Mouse (Mus musculus) embryo, embryonic 10 days (tissue): ENCODE measurements at regions not wholly inside any gene's neighbourhood (a gene's known extent, or its start where the extent isn't known, plus 50 kb on each side); places are given as distances from the start of the nearest gene placed in this dataset.

ENCODE experiments used
- DNase-seq: peaks from one replicate; pipeline ENCODE4 v3.0.0-alpha.2; 2015; ENCODE audit warnings: low spot score

DNA sequence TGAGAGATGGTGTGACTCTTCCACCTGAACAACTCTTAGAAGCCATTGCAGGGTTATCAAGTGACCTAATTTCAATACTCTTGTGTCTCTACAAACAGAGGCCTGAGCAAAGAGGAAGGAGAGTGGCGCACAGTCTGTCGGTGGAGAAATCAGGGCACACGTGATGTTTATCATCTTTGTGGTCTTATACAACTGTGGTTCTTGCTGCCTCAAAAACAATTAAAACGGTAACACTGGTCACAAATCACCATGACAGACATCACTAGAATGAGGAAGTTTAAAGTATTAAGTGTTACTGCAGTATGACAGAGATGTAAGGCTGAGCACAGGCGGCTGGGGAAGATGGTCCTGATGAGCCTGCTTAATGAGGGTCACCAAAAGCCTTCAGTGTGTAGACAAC, 73.6 kb downstream of the Sdc1 start:
- no peak for DNase-seq

DNA sequence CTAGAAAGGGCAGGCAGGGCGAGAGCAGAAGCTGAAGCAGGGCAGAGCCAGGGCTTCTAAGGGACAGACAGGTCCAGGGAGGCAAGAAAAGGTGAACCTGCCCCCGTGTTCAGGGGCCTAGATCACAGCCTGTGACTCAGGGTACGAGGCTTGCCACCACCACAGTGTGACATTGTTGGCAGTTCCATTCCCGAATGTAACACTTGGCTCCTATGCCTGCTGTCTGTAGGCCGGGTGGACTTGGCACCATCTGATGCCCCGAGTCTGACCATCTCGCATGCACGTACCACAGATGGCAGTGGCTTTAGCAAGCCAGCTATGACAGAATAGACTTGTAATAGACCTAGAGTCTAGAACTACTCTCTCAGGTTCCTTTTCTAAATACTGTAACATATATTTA, 74.3 kb downstream of the Sdc1 start:
- DNase-seq = no peak

DNA sequence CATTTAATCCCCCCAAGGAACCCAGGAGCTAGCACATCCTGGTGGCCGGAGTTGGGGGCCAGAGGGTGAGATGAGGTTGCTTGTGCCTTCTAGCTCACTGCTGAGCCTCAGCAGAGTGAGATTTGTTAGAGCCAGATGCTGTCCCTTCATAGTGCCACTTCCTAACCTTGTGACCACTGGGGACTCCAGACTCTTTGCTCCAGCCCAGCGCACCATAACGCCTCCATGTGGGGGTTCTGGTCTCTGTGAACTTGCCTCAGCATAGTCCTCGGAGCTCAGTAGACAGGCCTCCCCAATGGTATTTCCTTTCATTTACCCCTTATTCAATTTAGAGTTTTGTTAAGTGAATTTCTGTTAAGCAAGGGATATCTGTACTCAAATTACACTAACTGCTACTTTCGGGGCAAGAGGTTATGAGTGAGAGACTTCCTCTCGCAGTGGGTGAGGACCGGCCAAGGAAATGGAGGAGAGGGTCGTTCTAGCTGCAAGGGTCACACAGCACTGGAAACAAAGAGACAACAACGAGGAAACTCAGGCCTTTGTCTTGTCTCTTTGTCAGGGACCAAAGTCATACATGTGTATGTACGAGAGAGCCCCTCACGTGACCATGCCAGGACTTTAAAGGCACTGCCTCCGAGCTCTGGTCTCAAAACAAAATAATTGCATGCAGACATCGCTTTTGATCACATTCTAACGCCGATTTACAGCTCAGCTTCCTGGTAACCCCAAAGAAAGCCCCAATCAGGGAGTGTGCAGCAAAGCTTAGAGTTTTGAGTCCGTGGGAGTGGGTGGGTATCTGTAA, 74.8 kb upstream of the Laptm4a start:
- DNase-seq = peak; percentile 40

DNA sequence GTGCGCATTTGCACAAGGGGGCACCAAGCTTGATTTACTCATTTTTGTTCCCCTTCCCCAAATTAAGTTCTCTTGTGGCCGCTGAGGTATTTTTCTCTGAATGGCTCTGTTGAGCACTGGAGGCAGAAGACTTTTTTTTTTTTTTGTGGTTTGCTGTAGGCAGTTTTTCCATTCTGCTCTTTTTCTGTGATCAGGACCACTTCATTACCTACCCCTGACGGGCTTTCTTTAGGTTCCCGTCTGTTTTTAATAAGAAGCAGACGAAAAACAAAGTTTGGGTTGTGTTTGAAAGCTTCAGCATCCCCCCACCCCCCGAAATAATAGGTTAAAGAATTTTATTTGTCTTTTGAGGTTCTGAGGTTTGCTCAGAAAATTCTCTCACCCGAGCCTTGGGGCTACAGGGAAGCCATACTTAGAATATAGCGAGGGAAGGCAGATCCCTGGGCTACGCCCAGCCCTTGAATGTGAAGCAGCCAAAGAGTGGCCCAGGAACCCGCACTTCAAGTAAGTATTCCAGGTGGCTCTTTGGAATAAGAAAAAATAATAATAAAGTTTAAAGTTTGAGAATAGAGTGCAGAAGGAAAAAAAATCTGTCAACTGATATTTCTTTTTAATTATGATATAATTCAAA, 74.1 kb upstream of the Laptm4a start:
- no peak for DNase-seq

DNA sequence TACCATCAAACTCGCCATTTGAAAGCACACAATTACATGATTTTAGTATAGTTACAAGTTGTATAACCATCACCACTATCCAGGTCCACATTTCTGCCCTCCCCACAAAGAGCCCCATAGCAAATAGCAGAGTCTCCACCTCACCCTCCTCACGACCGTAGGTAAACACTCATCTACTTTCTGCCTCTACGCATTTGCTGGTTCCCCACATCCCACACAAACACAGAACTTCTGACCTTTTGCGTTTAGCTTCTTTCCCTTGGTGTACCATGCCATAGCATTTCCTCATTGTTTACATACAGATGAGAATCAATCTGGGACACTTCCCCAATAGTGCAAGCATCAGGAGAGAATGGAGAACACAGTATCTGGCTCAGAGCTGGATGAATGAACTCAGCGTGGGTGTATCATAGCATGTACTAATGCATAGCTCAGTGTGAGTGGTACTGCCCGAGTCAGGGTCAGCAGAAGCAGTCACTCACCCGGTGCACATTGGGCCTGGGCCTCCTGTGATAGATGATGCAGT, 73.5 kb upstream of the Laptm4a start:
- DNase-seq = no peak

DNA sequence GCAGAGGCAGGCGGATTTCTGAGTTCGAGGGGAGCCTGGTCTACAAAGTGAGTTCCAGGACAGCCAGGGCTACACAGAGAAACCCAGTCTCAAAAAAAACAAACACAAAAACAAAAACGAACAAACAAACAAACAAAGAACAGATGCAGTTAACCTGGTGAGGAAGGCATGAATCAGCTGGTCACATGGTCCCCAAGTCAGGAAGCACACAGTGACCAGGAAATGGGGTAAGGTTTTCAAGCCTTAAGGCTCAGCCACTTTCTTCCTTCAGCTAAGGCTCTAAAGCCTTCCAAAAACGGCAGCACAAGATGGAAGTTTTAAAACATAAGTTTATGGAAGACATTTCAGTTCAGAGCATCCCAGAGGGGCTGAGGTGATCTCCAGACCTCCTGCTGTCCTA, 67.6 kb upstream of the Laptm4a start:
- no peak for DNase-seq

DNA sequence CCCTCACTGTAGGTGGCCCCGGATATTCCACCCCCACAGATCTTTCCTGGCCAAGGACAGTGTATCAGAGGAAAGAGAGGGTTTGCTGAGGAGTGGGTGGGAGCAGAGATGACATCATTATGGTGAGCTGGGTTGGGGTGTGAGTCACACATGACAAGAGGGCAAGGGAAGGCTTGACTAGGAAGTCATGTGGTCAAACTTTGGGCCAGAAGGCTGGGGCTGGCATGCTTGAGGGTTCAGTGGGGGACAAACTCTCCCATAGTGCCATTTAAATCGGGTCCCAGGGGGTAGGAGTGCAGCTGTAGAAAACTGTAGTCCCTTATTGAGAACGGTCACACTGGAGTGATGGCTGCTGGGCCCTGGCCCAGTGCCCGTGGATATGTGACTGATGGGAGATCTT, 67.1 kb upstream of the Laptm4a start:
- no peak for DNase-seq

DNA sequence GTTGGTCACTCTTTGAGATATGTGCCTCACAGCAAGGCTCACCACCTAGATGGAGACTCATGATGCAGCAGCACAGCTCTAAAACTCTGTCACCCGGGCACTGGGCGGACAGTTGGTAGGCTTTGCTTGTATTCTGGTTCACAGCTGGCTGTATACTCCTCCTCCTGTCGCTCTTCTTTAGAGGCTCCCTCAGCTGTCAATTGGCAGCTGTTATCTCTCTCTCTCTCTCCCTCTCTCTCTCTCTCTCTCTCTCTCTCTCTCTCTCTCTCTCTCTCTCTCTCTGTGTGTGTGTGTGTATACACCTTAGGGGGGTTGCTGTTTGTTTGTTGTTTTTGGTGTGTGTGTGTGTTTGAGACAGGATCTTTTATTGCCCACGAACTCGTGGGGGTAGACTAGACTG, 66.3 kb upstream of the Laptm4a start:
- DNase-seq = no peak

DNA sequence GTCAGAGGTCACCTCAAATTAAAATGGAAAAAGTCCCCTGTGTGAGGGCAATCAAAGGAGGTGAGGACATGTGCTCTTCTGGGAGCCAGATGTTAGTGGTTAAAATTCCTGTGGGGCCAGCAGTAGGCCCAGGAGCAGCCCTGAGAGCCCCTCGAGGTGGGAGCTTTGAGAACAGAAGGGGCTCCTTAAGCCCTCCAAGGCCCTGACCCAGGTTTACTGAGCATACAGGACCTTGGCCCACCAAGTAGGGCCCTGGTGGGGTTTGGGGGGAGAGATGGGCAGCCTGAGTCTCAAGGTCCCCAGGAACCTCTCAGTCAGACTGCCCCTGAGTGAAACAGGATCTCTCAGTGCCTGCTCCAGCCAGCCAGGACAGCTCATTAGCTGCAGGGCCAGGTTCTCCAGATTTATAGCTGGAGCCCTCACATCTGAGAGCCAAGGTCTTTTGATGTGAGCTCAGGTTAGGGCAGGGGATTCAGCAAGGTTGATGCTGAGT, 65.4 kb upstream of the Laptm4a start:
- DNase-seq = peak; percentile 50

DNA sequence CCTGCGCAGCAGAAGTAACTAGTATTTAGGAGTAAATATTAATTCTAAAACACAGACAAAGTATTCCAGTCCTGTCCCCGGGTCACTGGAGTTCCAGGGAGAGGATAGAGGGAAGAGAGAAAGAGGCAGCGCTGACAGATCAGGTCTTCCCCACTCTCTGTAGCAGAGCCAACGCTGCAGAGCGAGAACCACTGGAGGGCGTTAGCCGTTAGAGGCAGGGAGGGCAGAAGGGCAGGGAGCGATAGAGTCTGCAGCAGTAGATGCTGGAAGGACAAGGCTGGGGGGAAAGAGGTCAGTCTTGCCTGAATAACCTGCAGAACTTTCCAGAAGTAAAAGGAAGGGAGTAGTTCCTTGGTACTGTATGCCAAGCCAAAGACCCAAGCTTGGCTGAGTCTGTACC, 64.2 kb upstream of the Laptm4a start:
- DNase-seq = peak; percentile 28

DNA sequence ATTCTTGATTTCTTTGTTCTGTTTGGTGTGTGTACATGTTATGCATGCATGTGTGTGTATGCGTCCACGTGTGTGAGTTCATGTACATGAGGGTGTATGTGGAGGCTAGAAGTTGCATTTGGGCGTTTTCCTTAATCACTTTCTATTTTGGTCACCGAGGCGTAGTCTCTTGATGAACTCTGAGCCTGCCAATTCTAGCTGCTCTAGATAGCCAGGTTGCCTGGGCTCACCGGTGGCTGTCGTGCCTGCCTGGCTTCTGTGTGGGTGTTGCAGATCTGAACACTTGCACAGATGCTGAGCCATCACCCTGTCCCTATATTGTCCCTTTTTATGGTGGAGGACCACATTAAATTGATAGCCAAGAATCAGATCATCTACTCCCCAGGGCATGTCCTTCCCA, 62.7 kb upstream of the Laptm4a start:
- no peak for DNase-seq

DNA sequence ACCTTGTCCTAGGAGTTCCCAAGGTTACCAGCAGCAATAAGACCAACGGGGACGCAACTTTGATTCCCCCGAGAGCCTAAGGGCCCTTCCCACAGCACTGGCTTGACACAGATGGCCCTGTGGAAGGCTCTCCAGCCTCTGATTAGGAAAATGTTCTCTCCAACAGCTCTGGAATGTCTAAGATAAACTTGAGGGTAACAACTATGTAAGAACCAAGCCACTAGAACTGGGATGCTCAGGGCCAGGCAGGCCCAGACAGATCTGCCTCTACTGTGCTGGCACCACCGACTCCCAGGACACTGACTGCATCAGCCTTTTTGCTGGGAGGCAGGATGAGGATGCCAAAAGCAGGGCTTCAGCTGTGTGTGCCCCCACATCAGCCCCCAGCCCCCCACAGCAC, 61.9 kb upstream of the Laptm4a start:
- no peak for DNase-seq

DNA sequence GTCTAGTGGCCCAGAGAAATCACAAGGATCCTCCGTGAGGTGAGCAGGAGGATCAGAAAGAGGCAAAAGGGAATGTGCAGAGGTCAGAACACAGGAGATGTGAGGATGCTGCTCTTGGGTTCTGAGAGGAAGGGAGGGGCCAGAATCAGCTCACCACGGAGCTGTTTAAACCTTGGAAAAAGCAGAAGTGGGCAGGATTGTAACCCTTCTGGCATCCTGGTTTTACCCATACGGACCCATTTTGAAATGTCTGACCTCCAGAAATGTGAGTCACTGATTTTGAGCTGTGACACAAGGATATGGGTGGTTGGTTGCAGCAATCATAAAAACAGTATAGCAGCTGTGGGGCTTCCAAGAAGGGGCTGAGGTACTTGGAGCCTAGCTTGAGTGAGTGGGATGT, 56.6 kb upstream of the Laptm4a start:
- no peak for DNase-seq

DNA sequence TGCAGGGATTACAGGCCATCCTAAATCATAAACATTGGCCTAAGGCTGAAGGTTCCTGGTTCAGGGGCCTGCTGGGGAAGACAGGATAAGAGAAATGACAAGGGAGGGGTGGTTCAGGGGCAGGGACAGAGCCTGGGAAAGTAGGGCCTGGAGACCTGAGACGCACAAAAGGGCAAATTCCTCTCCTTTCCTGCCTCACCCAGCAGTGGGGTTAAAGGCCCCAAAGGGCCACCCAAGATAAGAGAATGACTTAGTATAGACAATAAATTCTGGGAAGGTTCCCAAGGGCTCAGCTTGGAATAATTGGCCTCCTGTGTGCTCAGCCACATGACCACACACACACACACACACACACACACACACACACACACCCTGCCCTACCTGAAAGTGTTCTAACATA, 56.2 kb upstream of the Laptm4a start:
- DNase-seq = peak; percentile 36

DNA sequence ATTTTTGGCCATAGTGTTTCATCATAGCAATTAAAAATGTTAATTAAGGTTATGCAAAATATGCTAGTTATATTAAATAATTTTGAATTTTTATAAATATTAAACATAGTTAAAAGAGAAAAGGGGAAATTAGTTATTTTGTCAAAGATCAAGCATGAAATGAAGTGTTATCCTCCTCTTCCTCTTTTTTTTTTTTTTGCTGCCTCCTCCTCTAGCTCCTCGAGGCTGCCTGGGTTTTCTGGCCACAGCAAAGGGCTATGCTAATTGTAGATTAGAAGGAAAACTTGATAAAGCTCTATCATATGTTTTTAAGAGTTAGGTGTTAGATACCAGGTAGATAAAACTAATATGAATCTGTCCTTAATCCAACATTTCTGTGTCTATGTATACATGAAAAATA, 54.4 kb upstream of the Laptm4a start:
- no peak for DNase-seq

DNA sequence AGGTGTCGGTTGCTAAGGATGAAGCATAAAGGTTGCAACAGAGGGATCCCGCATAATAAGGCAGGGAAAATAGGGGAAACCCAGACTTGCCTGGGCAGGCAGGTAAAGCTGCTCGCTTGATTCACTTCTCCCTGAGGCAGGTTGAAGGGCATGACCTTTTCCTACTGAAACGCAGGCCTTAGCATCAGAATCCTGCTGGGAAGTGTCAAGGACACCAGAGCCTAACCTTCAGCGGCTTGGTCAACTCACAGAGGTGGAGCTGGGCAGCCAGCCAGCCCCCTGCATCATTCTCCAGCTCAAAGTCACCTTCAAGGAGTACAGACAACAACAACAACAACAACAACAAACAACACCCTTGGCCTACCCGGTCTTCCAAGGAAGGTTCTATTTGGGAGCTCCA, 52.8 kb upstream of the Laptm4a start:
- no peak for DNase-seq

DNA sequence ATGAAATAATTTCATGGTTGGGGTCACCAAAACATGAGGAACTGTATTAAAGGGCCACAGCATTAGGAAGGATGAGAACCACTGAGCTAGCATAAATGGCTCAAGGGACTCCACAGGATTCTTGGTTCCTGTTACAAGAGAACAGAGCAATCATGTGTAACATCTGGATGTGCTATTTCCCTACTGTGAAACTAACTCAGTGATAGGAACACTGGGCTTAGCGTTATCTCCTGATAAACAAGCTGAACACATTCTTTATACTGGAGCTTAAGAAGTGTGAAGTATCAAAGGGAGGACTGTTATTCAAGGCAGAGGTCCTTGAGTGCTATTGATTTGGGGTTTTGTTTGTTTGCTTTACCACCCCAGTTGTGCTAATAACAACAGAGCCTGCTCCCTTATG, 52.3 kb upstream of the Laptm4a start:
- DNase-seq = no peak
